Mouse (Mus musculus): ENCODE measurements at regions not wholly inside any gene's neighbourhood (a gene's known extent, or its start where the extent isn't known, plus 50 kb on each side); places are given as distances from the start of the nearest gene placed in this dataset.

- no peak for DNase-seq (ENCODE audit: low read depth, low spot score)
Observed at GRCm38 (mm10) chr14:33797551-33798303, 125.7 kb upstream of the Gdf10 start.

DNA sequence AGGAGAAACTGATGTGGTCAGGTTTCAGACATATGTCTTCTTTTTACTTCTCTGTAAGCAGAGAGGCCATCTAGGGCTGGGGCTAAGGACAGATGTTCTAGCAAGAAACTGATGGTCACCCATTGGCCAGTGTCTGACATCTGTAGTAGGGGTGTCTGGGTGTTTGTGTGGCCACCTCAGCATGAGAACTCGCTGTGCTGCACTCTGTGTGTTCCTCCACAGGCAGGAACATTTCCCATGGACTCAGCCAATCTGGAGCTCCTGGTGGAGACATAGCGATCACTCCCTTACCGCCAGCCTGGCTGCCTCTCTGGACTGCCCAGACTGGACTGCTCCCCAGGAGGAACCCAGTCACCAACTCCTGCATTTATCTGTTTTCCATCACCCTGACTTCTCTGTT, 119.1 kb upstream of the Gdf10 start:
- no peak for DNase-seq (ENCODE audit: low read depth, low spot score)

- DNase-seq (ENCODE audit: low read depth, low spot score) = no peak
Observed at GRCm38 (mm10) chr14:33804721-33805120, 118.7 kb upstream of the Gdf10 start.

- no peak for DNase-seq (ENCODE audit: low read depth, low spot score)
Observed at GRCm38 (mm10) chr14:33807196-33807595, 116.2 kb upstream of the Gdf10 start.

GRCm38 (mm10) chr14:33808593-33809265, 114.7 kb upstream of the Gdf10 start:
- no peak for DNase-seq (ENCODE audit: low read depth, low spot score)

DNA sequence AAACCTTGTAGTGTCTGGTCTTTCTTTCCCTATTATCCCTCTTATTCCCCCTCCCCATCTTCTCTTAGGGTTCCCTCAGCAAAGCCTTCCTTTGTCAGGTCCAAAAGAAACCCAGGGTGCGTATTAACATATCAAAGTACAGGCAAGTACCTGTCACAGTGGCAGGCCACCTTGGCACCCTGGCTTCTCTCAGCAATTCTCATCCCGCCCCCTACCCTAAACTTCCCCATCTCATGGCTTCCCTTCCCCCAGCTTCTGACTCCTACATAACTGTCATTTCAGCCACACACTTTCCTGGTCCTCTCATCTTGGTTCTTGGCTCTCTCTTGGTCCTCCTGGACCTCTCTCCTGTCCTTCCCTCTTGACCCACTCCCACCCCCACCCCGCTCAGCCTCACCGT, 112.8 kb upstream of the Gdf10 start:
- no peak for DNase-seq (ENCODE audit: low read depth, low spot score)

DNA sequence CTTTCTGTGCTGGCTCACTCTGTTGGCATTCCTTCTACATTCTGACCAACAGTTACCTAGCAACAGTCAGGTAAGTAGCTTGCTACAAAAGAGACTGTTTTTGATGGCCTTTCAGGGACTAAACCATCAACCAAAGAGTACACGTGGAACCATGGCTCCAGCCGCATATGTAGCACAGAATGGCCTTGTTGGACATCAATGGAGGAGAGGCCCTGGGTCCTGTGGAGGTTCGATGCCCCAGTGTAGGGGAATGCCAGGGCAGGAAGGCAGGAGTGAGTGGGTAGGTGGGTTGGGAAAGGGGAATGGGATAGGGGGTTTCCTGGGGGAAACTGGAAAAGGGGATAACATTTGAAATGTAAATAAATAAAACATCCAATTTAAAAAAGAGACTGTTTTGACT, 112.1 kb upstream of the Gdf10 start:
- DNase-seq (ENCODE audit: low read depth, low spot score) = no peak

- no peak for DNase-seq (ENCODE audit: low read depth, low spot score)
Observed at GRCm38 (mm10) chr14:33812266-33812665, 111.1 kb upstream of the Gdf10 start.

DNA sequence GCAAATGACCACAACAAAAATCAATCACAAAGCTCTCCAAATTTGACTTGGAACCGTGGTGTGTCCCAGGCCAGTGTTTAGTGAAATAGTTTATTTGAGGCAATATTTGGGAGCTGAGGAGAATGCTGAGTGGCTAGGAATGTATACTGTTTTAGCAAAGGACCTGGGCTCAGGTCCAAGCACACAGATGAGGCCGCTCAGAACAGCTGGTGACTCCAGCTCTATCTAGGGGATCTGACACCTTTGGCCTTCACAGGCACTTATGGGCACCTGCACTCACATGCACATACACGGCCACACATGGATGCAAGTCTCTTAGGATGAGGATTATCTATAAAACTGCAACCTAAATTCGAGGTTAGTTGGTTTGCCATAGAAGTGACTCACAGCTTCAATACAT, 110.6 kb upstream of the Gdf10 start:
- DNase-seq (ENCODE audit: low read depth, low spot score) = no peak

GRCm38 (mm10) chr14:33813274-33813673, 110.1 kb upstream of the Gdf10 start:
- DNase-seq (ENCODE audit: low read depth, low spot score) = no peak

- no peak for DNase-seq (ENCODE audit: low read depth, low spot score)
Observed at GRCm38 (mm10) chr14:33814107-33814506, 109.3 kb upstream of the Gdf10 start.

- no peak for DNase-seq (ENCODE audit: low read depth, low spot score)
Observed at GRCm38 (mm10) chr14:33814599-33814998, 108.8 kb upstream of the Gdf10 start.

DNA sequence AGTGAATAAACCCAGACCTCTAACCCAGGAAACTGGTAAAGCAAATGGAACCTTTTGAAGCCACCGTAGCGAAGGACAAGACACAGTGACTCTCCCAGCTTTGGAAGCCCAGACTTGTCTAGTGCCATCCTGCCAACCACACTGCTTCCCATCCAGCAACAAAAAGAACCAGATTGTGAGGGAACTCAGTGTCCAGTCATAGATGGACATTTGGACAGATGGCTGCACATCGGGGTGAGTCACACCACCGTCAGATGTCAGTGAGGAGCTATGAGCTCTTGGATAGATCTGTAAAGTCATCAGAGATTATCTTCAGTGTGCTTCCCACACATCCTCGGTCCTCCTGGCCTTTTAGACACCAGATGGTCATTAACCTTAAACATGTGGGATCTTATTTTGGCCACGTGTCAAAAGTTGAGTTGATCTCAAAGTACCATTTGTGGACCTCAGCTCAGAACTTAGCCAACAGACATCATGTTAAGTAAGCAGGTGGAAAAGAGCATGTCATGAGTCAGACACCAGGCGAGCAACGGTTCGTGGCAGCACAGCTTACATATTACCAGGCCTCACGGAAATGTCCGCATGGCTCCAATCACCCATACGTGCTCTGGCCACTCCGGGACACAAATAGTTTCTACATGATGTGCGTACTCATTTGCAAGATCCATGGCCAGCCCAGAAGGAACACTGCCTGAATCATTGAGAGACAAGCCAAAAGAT, 102.7 kb upstream of the Gdf10 start:
- DNase-seq (ENCODE audit: low read depth, low spot score) = no peak

GRCm38 (mm10) chr14:33821436-33821835, 102.0 kb upstream of the Gdf10 start:
- DNase-seq (ENCODE audit: low read depth, low spot score) = no peak

- peak; percentile 16 for DNase-seq (ENCODE audit: low read depth, low spot score)
Observed at GRCm38 (mm10) chr14:33824421-33824874, 98.9 kb upstream of the Gdf10 start.

DNA sequence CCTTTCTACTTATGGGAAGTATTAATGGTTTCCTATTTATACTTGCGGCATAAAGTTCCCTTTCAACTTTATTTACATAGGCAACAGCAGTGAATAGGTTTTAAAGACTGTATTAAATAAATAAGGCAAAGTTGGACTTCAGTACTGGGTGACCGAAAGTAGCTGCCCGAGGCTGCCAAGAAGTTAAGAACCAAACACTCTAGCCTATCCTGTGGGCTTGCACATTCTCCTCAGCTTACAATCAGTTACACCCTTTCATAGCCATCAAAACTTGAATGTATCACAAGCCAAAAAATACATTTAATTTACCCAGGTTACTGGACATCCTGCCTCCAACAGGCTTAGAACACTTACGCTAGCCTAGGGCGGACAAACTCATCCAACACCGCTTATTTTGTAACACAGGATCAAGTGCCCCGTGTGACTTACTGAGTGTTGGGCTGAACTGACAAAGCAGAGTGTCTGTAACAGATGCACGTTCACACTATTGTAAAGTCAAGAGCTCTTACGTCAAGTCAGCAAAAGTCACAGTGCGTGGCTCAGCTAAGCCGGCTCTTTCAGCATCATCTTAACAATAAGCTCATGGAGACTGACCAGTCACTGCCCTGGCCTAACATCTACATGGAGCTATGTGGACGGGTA, 97.3 kb upstream of the Gdf10 start:
- DNase-seq (ENCODE audit: low read depth, low spot score) = no peak

DNA sequence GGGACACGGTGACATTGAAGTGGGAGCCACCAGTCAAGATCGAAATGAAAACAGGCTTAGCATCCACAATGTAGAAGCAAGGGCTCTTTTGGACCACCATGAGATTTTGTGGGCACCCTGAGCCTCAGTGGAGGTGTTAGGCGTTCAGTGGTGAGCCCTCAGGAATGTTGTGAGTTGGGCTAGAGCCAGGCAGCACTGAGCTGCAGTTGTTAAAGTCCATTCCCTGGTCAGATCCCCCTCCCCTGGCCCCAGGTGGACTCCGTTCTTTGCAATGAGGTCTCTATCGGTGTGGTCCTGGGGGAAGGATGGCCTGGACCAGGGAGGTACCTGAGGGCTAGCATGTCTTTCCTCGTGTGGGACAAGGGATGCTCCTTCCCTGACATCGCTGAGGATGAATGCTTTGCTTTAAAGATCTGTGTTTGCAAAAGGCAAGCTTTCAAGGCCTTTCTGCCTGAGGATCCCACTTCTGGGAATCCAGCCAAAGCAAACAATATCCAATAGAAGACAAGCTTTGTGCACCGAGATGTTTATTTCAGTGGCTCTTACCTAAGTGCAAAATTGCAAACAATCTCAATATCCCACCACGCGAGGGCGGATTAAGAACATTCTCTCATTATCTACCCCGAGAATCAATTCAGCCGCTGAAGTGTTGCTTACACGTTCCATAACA, 90.6 kb upstream of the Gdf10 start:
- no peak for DNase-seq (ENCODE audit: low read depth, low spot score)

DNA sequence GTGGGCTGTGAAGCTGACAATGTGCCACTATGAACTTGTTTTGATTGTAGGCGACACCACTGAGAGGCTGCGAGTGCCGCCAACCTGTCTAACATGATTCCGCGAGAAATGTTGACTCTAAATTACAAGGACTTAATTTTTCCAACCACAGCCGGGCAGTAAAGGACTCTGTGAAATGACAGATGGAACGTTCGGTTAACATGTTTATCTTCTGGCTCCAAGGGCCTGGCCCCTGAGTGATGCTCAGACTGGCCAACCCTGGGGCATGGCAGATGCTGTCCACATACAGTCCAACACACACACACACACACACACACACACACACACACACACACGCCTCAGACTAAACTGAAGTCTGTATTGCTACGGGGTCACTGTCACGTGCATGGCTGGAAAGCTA, 87.0 kb upstream of the Gdf10 start:
- DNase-seq (ENCODE audit: low read depth, low spot score) = no peak

- no peak for DNase-seq (ENCODE audit: low read depth, low spot score)
Observed at GRCm38 (mm10) chr14:33841821-33842220, 81.6 kb upstream of the Gdf10 start.

DNA sequence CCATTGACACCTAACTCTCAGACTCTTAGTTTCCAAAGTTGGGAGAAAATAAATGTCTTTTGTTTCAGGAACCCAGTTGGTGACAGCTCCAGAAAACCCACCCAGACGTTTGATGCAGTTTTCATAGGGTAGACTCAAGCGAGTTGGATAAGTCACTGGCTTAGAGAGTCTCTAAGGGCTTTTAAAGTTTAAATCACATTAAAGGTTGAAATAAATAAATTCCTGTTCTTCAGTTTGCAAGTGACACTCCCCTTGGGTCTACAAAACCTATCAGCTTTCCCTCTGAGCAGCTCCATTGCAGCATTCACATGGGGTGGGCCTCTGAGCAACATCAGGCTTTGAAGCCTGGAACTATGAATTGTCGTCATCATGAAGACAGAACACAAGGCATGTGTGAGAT, 69.9 kb upstream of the Gdf10 start:
- DNase-seq (ENCODE audit: low read depth, low spot score) = no peak

GRCm38 (mm10) chr14:33854181-33854580, 69.2 kb upstream of the Gdf10 start:
- DNase-seq (ENCODE audit: low read depth, low spot score) = no peak

GRCm38 (mm10) chr14:33856992-33857391, 66.4 kb upstream of the Gdf10 start:
- no peak for DNase-seq (ENCODE audit: low read depth, low spot score)
